In the genomic region with DNA sequence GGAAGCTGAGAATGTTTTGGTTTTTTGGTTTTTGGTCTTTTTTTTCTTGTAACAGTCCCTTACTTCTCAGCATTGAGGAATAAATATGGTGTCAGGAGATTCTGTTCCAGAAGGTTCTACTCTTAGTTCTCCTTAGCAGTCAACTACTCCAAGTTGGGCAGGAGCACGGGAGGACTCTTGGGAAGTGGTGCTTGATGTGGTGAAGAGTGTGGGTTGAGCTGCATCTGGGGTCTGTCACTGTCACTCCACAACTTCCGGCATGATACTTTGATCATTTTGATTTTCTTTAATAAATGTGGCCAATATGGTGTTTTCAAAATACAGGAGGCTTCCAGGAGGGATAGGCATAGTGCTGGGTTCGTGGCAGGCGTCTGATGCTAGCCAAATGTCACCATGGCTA, we compare ENCODE assay signal across 22 mouse cellular contexts. TPM values are rescaled to one million over a fixed set of nuclear protein-coding genes. Genes with fewer than 3 reads are reported as not detected.
A peak's percentile ranks its signal among the peaks of the same experiment; 100 is the strongest.
DNase-seq lines count a peak whose midpoint lies in the region; ATAC-seq and TF ChIP-seq lines count a peak whose summit lies in the region.
"Had no signal": no experiment of that assay in that cellular context is flagged by ENCODE, and none has a peak within 500 bp of the region (broad histone marks: within the 10 kb centered on the region; RNA-seq: fewer than 3 reads in every experiment).

No protein-coding gene starts in this region.

- ATAC-seq in heart, embryonic 13.5 days (ENCODE audit: extremely low read depth, insufficient number of reproducible peaks, low FRiP score, low TSS enrichment), result no peak
- ATAC-seq in lung, embryonic 16.5 days (ENCODE audit: low read depth), result peak; percentile 52
- ATAC-seq in midbrain, embryonic 14.5 days (ENCODE audit: low FRiP score, low TSS enrichment), result no peak
- ATAC-seq in midbrain, postnatal 0 days (ENCODE audit: low FRiP score), result no peak

- no peaks in the 10 kb centered on the region for H3K27me3 ChIP-seq in heart, embryonic 13.5 days (replicated peaks)
- H3K27me3 ChIP-seq in lung, embryonic 16.5 days (ENCODE audit: control insufficient read depth, insufficient read depth, low read depth, low read length), result no peaks in the 10 kb centered on the region
- no peaks in the 10 kb centered on the region for H3K27me3 ChIP-seq in midbrain, embryonic 14.5 days (ENCODE audit: control insufficient read depth, insufficient read depth, low read length)
- no peaks in the 10 kb centered on the region for H3K27me3 ChIP-seq in midbrain, postnatal 0 days (ENCODE audit: insufficient read depth, low read length)
- H3K27me3 ChIP-seq: heart, embryonic 15.5 days; liver, embryonic 15.5 days had no signal

- no peaks in the 10 kb centered on the region for H3K36me3 ChIP-seq in heart, embryonic 13.5 days
- no peaks in the 10 kb centered on the region for H3K36me3 ChIP-seq in lung, embryonic 16.5 days (ENCODE audit: control insufficient read depth, insufficient read depth, low read length)
- no peaks in the 10 kb centered on the region for H3K36me3 ChIP-seq in midbrain, embryonic 14.5 days (ENCODE audit: control insufficient read depth, insufficient read depth, low read length)
- H3K36me3 ChIP-seq in midbrain, postnatal 0 days (ENCODE audit: insufficient read depth, low read length), result no peaks in the 10 kb centered on the region
- H3K36me3 ChIP-seq: heart, embryonic 15.5 days; liver, embryonic 15.5 days had no signal

- TF ChIP-seq CTCF in midbrain, postnatal 0 days (IDR thresholded peaks at IDR 0.05), result no peak

- H3K27ac ChIP-seq in heart, embryonic 13.5 days (replicated peaks), result 0 out of 2 replicates have a peak overlapping the region, but pooled peaks have one; percentile 24
- H3K27ac ChIP-seq in lung, embryonic 16.5 days (ENCODE audit: low read length), result no peak overlapping the region
- H3K27ac ChIP-seq in midbrain, embryonic 14.5 days (replicated peaks; ENCODE audit: low read depth, low read length), result 0 out of 2 replicates have a peak overlapping the region, but pooled peaks have one; percentile 26
- H3K27ac ChIP-seq in midbrain, postnatal 0 days (ENCODE audit: low read depth, low read length), result no peak overlapping the region
- H3K27ac ChIP-seq: liver, embryonic 15.5 days; stomach, postnatal 0 days had no signal

- H3K4me3 ChIP-seq in heart, embryonic 13.5 days, result no peak overlapping the region
- no peak overlapping the region for H3K4me3 ChIP-seq in lung, embryonic 16.5 days (ENCODE audit: low read length)
- H3K4me3 ChIP-seq in midbrain, embryonic 14.5 days (replicated peaks; ENCODE audit: low read depth, low read length), result no peak overlapping the region
- H3K4me3 ChIP-seq in midbrain, postnatal 0 days (ENCODE audit: low read depth, low read length), result no peak overlapping the region
- H3K4me3 ChIP-seq: erythroblast, embryonic 14.5 days; heart, embryonic 15.5 days; liver, embryonic 15.5 days had no signal

- H3K4me1 ChIP-seq in heart, embryonic 13.5 days, result peaks cover 42% of the 10 kb centered on the region
- H3K4me1 ChIP-seq in lung, embryonic 16.5 days (replicated peaks; ENCODE audit: control insufficient read depth, insufficient read depth, low read length), result no peaks in the 10 kb centered on the region
- peaks cover 17% of the 10 kb centered on the region for H3K4me1 ChIP-seq in midbrain, embryonic 14.5 days (ENCODE audit: control insufficient read depth, insufficient read depth, low read length)
- peaks cover 5% of the 10 kb centered on the region; the same call in 1 of the 2 replicates for H3K4me1 ChIP-seq in midbrain, postnatal 0 days (ENCODE audit: insufficient read depth, low read length)

- no peak overlapping the region for H3K9ac ChIP-seq in heart, embryonic 13.5 days
- H3K9ac ChIP-seq in lung, embryonic 16.5 days (ENCODE audit: low read length), result no peak overlapping the region
- H3K9ac ChIP-seq in midbrain, embryonic 14.5 days (replicated peaks; ENCODE audit: low read length), result no peak overlapping the region
- H3K9ac ChIP-seq in midbrain, postnatal 0 days (replicated peaks; ENCODE audit: low read length, poor library complexity, severe bottlenecking), result no peak overlapping the region
- H3K9ac ChIP-seq: heart, embryonic 15.5 days; liver, embryonic 15.5 days had no signal

- H3K9me3 ChIP-seq in heart, embryonic 13.5 days, result no peaks in the 10 kb centered on the region
- H3K9me3 ChIP-seq in lung, embryonic 16.5 days (ENCODE audit: control insufficient read depth, low read length), result no peaks in the 10 kb centered on the region
- no peaks in the 10 kb centered on the region for H3K9me3 ChIP-seq in midbrain, embryonic 14.5 days (ENCODE audit: control insufficient read depth, low read length)
- no peaks in the 10 kb centered on the region for H3K9me3 ChIP-seq in midbrain, postnatal 0 days (ENCODE audit: low read length)
- H3K9me3 ChIP-seq: heart, embryonic 15.5 days; liver, embryonic 15.5 days had no signal

- DNase-seq in heart, postnatal 10 days, result no peak
- DNase-seq in lung, adult 18-20 months, result no peak
- no peak for DNase-seq in midbrain, embryonic 14.5 days
- no peak for DNase-seq in midbrain, postnatal 0 days (ENCODE audit: low spot score)
- no peak for DNase-seq in adrenal gland, postnatal 4 days (ENCODE audit: low spot score in 2 of 2)
- DNase-seq: adrenal gland, adult 2 months; adrenal gland, postnatal 36 days; cerebellum, adult 2 months; cerebellum, postnatal 14 days; gastrocnemius, postnatal 14 days; heart, postnatal 36 days; kidney, adult 11 months; kidney, postnatal 14 days; layer of hippocampus, adult 9-11 months; right cerebral cortex, postnatal 4 days; thymus, adult 18-20 months had no signal

- WGBS in heart, embryonic 13.5 days, result 66% methylated on average over 4 of the region's 4 CpGs
- WGBS in lung, embryonic 16.5 days, result 62% methylated on average over 4 of the region's 4 CpGs
- WGBS in midbrain, embryonic 14.5 days, result 88% methylated on average over 4 of the region's 4 CpGs
- 90% methylated on average over 4 of the region's 4 CpGs for WGBS in midbrain, postnatal 0 days

- intact Hi-C loops in heart, postnatal 10 days (cut with DNase I), result loop anchor here (5.0 kb wide), 1 partner anchor 131 kb away; no protein-coding TSS in a partner anchor

- H3K4me2 ChIP-seq in heart, embryonic 13.5 days, result no peak overlapping the region
- H3K4me2 ChIP-seq in lung, embryonic 16.5 days (ENCODE audit: low read depth, low read length), result no peak overlapping the region
- no peak overlapping the region for H3K4me2 ChIP-seq in midbrain, embryonic 14.5 days (ENCODE audit: low read length)
- H3K4me2 ChIP-seq in midbrain, postnatal 0 days (ENCODE audit: low read depth, low read length, poor library complexity, severe bottlenecking), result no peak overlapping the region
- H3K4me2 ChIP-seq: heart, embryonic 15.5 days; liver, embryonic 15.5 days had no signal

RNA-seq across cellular contexts. Expression of a gene that starts 22.1 kb away (rescaled TPM):
- polyA plus RNA-seq in heart, embryonic 13.5 days (2015; fragmentation: Nextera tagmentation; extraction: Ambion mirVana), result 17.7 and 18.7 TPM in 2 replicates
- 1 to 10 TPM; 6.0 to 6.9 TPM for total RNA-seq in heart, postnatal 10 days (2021)
- 37.3 and 38.6 TPM in 2 replicates for polyA plus RNA-seq in lung, embryonic 16.5 days (2015; fragmentation: Nextera tagmentation; extraction: Ambion mirVana)
- 28.7 and 33.3 TPM in 2 replicates for polyA plus RNA-seq in midbrain, embryonic 14.5 days (2014; fragmentation: Nextera tagmentation; extraction: Ambion mirVana)
- 10.6 and 18.1 TPM in 2 replicates for total RNA-seq in midbrain, postnatal 0 days (2014; rRNA removed)
- 19.9 and 23.6 TPM in 2 replicates for polyA plus RNA-seq in midbrain, postnatal 0 days (2015; fragmentation: Nextera tagmentation; extraction: Ambion mirVana)
- 10 to 100 TPM; 17.6 TPM for total RNA-seq in adrenal gland, postnatal 4 days (2021)

RNA-seq across cellular contexts. Expression of a gene that starts 22.4 kb away (rescaled TPM):
- polyA plus RNA-seq in heart, embryonic 13.5 days (2015; fragmentation: Nextera tagmentation; extraction: Ambion mirVana), result 9.4 and 9.8 TPM in 2 replicates
- 1 to 10 TPM; 4.6 to 5.1 TPM for total RNA-seq in heart, postnatal 10 days (2021)
- 15.4 and 16.0 TPM in 2 replicates for polyA plus RNA-seq in lung, embryonic 16.5 days (2015; fragmentation: Nextera tagmentation; extraction: Ambion mirVana)
- 9.6 and 13.8 TPM in 2 replicates for polyA plus RNA-seq in midbrain, embryonic 14.5 days (2014; fragmentation: Nextera tagmentation; extraction: Ambion mirVana)
- 7.7 TPM in 2 replicates for total RNA-seq in midbrain, postnatal 0 days (2014; rRNA removed)
- polyA plus RNA-seq in midbrain, postnatal 0 days (2015; fragmentation: Nextera tagmentation; extraction: Ambion mirVana), result 5.3 and 6.0 TPM in 2 replicates
- total RNA-seq in adrenal gland, postnatal 4 days (2021), result 10 to 100 TPM; 15.7 to 17.9 TPM

Comparison
In these comparisons a context has a peak if more than half of its experiments do, and no peak if none do; other contexts are left out.
1. H3K27ac ChIP-seq: peak in heart, embryonic 13.5 days (single experiment) and midbrain, embryonic 14.5 days (single experiment); none in lung, embryonic 16.5 days (single experiment) and midbrain, postnatal 0 days (single experiment).